Mouse (Mus musculus): ENCODE measurements around the gene Krtap6-1. TPM values are rescaled to one million over a fixed set of nuclear protein-coding genes. Genes with fewer than 3 reads are reported as not detected.
A peak's percentile ranks its signal among the peaks of the same experiment; 100 is the strongest.
"Not testable (repeated sequence)": the region's sequence is repeated elsewhere in the genome, so short reads cannot be mapped to it uniquely, and the experiment has no call there.

Krtap6-1 gene
- total RNA-seq (2021) = not detected

- DNase-seq = not testable (repeated sequence)
Observed at GRCm38 (mm10) chr16:89031399-89031798, at the start of gene Krtap6-1. TSS of gene Krtap6-1 (plus strand) at chr16:89031699.

- DNase-seq = no peak
Observed at GRCm38 (mm10) chr16:89010659-89011058, 20.8 kb upstream of the Krtap6-1 start, which contains the start of gene Krtap22-2. TSS of gene Krtap22-2 (minus strand) at chr16:89010759.

DNA sequence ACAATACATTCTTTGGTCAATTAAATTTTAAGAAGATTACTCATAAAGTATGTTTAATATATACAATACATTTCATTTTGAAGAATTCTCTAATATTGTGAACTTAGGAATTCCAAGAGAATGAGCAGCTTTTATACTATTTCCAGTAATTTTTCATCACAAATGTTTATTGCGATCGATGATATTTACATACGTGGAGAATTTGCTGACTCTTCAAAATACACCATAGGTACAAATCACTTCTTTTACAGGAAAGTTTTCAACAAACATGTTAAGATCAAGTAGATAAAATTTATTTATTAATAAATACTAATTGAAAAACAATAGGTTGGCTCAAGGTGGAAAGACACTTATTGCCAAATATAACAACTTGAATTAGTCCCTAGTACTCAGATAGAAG, 17.5 kb upstream of the Krtap6-1 start:
- DNase-seq = no peak

DNA sequence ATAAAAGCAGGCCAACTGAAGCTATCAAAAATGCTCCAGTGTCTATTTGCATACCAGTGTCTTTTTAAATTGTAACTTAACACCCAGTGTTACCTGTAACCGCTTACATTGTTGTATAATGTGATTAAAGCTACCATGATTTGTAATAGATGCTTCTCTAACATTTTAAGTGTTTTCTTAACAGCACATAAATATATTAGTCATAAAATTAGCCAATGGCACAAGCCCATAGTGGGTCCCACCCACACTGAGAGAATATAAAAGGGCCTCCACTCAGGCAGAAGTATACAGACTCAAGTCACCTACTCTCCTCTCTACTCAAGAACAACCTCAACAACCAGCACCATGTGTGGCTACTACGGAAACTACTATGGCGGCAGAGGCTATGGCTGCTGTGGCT, 16.5 kb upstream of the Krtap6-1 start, which contains the start of gene Gm10229:
Gene Gm10229 (plus strand): TSS at position 301 of the 400 bp plus-strand sequence.
- DNase-seq = not testable (repeated sequence)

- not testable (repeated sequence) for DNase-seq
Observed at GRCm38 (mm10) chr16:89041372-89041771, 9.9 kb downstream of the Krtap6-1 start, which contains the start of gene Gm10228. TSS of gene Gm10228 (minus strand) at chr16:89041472.

DNA sequence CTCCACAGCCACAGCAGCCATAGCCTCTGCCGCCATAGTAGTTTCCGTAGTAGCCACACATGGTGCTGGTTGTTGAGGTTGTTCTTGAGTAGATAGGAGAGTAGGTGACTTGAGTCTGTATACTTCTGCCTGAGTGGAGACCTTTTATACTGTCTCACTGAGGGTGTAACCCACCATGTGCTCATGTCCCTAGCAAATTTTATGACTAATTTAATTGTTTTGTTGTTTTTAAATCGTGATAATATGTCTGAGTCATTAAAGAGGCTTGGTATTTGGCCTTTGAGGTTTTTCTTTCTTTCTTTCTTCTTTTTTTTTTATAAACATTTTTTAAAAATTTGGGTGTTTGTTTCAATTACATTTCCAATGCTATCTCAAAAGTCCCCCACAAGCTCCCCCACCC, 16.3 kb downstream of the Krtap6-1 start, which contains the start of gene Krtap6-5:
Gene Krtap6-5 (minus strand): TSS at position 101 of the 400 bp plus-strand sequence.
- DNase-seq = no peak

- not testable (repeated sequence) for DNase-seq
Observed at GRCm38 (mm10) chr16:89063902-89064301, 32.4 kb downstream of the Krtap6-1 start, which contains the start of gene 1110025L11Rik. TSS of gene 1110025L11Rik (minus strand) at chr16:89064002.

DNA sequence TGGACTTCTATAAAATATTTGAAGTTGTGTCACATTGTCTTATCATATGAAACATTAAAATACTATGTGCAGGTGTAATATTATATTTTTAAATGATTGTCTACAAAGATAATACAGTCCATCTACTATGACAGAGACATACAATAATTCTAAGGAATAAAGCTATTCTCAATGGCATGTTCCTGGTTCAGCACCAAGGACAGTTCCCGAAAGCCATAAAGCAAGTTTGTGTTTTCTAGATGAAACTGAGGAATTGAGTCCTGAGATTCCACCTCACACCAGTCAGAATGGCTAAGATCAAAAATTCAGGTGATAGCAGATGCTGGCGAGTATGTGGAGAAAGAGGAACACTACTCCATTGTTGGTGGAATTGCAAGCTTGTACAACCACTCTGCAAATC, 39.5 kb downstream of the Krtap6-1 start:
- peak; percentile 6 for DNase-seq

Other genes with a start within 250 kb of the Krtap6-1 start
- gene Gm20741, start 219.5 kb upstream of the Krtap6-1 start, total RNA-seq (2021) = not detected
- gene Krtap15, start 211.5 kb upstream of the Krtap6-1 start, total RNA-seq (2021) = not detected
- not detected for gene Krtap14, start 205.6 kb upstream of the Krtap6-1 start, total RNA-seq (2021)
- not detected for gene Krtap19-1, start 162.3 kb upstream of the Krtap6-1 start, total RNA-seq (2021)
- not detected for gene Krtap19-2, start 157.4 kb upstream of the Krtap6-1 start, total RNA-seq (2021)
- not detected for gene Krtap19-3, start 153.7 kb upstream of the Krtap6-1 start, total RNA-seq (2021)
- gene Krtap19-4, start 146.6 kb upstream of the Krtap6-1 start, total RNA-seq (2021) = not detected
- not detected for gene Krtap19-5, start 135.2 kb upstream of the Krtap6-1 start, total RNA-seq (2021)
- not detected for gene Krtap19-9b, start 99.4 kb upstream of the Krtap6-1 start, total RNA-seq (2021)
- gene Krtap16-3, start 68.8 kb upstream of the Krtap6-1 start, total RNA-seq (2021) = not detected
- gene Krtap22-2, start 20.9 kb upstream of the Krtap6-1 start, total RNA-seq (2021) = not detected
- gene Gm10229, start 16.4 kb upstream of the Krtap6-1 start, total RNA-seq (2021) = not detected
- gene Gm10228, start 9.8 kb downstream of the Krtap6-1 start, total RNA-seq (2021) = not detected
- gene Krtap6-5, start 16.2 kb downstream of the Krtap6-1 start, total RNA-seq (2021) = not detected
- not detected for gene 1110025L11Rik, start 32.3 kb downstream of the Krtap6-1 start, total RNA-seq (2021)
- gene Krtap6-3, start 52.3 kb downstream of the Krtap6-1 start, total RNA-seq (2021) = not detected
- gene Gm6358, start 109.2 kb downstream of the Krtap6-1 start, total RNA-seq (2021) = not detected
- not detected for gene Gm10061, start 119.4 kb downstream of the Krtap6-1 start, total RNA-seq (2021)
- gene Gm9789, start 126.3 kb downstream of the Krtap6-1 start, total RNA-seq (2021) = not detected
- gene Gm7735, start 137.8 kb downstream of the Krtap6-1 start, total RNA-seq (2021) = not detected
- not detected for gene 1110057P08Rik, start 143.0 kb downstream of the Krtap6-1 start, total RNA-seq (2021)
- gene Krtap20-2, start 174.2 kb downstream of the Krtap6-1 start, total RNA-seq (2021) = not detected